Mouse (Mus musculus) gastrocnemius, adult 2 months (tissue): ENCODE data around the gene Ckap2l. TPM values are rescaled to one million over a fixed set of nuclear protein-coding genes. Genes with fewer than 3 reads are reported as not detected.

ENCODE experiments used
- DNase-seq: peaks from one replicate; pipeline ENCODE4 v3.0.0; 2022
- H3K27ac ChIP-seq: fragments of 200-600 bp; 2 replicates; pipeline ENCODE4 v1.8.1; 2022; ENCODE audit warnings: mild to moderate bottlenecking
- H3K4me3 ChIP-seq: fragments of 200-600 bp; 2 replicates; pipeline ENCODE4 v1.8.1; 2022; ENCODE audit warnings: mild to moderate bottlenecking, moderate library complexity
- CTCF ChIP-seq: fragments of 200-600 bp; IDR thresholded peaks from 2 replicates; pipeline ENCODE4 v1.8.1; 2022; ENCODE audit warnings: antibody characterized with exemption, mild to moderate bottlenecking, moderate library complexity
- intact Hi-C: fragments of 180-260 bp; cut with DNase I; formaldehyde crosslinking; loops from one replicate; pipeline ENCODE4 v1.15.1; 2025
- total RNA-seq, 2 experiments: library from RNA; stranded (reverse); gene quantifications; 2 replicates each; pipeline ENCODE4 v1.2.3; 2021

Gene Ckap2l
- total RNA-seq, 2 experiments from 2014 or later = 0.06 TPM; not detected in 1

GRCm38 (mm10) chr2:129243786-129244185, 53.2 kb downstream of the Ckap2l start:
- Histone ChIP-seq H3K4me3 (no peak overlapping the region), H3K27ac (peak overlapping the region; percentile 49)
- TF ChIP-seq CTCF = no peak
- peak; percentile 50 for DNase-seq
- intact Hi-C loops = loop anchor here (5.0 kb wide), 1 partner anchor 46 kb away; the partner anchor contains the start of gene Slc20a1

- Histone ChIP-seq H3K4me3 (no peak overlapping the region), H3K27ac (no peak overlapping the region)
- intact Hi-C loops = loop anchor here (5.0 kb wide), 1 partner anchor 46 kb away; the partner anchor contains the start of gene Slc20a1
- DNase-seq = no peak
- no peak for TF ChIP-seq CTCF
These were observed 54.0 kb downstream of the Ckap2l start for GRCm38 (mm10) chr2:129243005-129243404.

- no peak for TF ChIP-seq CTCF
- no peak for DNase-seq
- H3K27ac ChIP-seq = no peak overlapping the region
- intact Hi-C loops = loop anchor here (5.0 kb wide), 1 partner anchor 45 kb away; the partner anchor contains the start of gene Slc20a1
- H3K4me3 ChIP-seq = no peak overlapping the region
These were observed 54.9 kb downstream of the Ckap2l start for GRCm38 (mm10) chr2:129241845-129242833.

GRCm38 (mm10) chr2:129240726-129241432, 56.1 kb downstream of the Ckap2l start:
- DNase-seq = no peak
- Histone ChIP-seq H3K4me3 (no peak overlapping the region), H3K27ac (no peak overlapping the region)
- TF ChIP-seq CTCF = no peak
- intact Hi-C loops = loop anchor here (5.0 kb wide), 1 partner anchor 44 kb away; the partner anchor contains the start of gene Slc20a1

GRCm38 (mm10) chr2:129236526-129236925, 60.5 kb downstream of the Ckap2l start:
- intact Hi-C loops = no loop called here
- no peak overlapping the region for H3K4me3 ChIP-seq
- H3K27ac ChIP-seq = no peak overlapping the region
- no peak for DNase-seq
- no peak for TF ChIP-seq CTCF

GRCm38 (mm10) chr2:129234731-129235130, 62.3 kb downstream of the Ckap2l start:
- intact Hi-C loops = no loop called here
- Histone ChIP-seq H3K27ac (no peak overlapping the region), H3K4me3 (no peak overlapping the region)
- no peak for DNase-seq
- TF ChIP-seq CTCF = no peak

- no peak overlapping the region for H3K4me3 ChIP-seq
- no peak for DNase-seq
- intact Hi-C loops = no loop called here
- no peak overlapping the region for H3K27ac ChIP-seq
- no peak for TF ChIP-seq CTCF
These were observed 63.1 kb downstream of the Ckap2l start for GRCm38 (mm10) chr2:129233803-129234477.

- no peak overlapping the region for H3K4me3 ChIP-seq
- no peak overlapping the region for H3K27ac ChIP-seq
- no peak for DNase-seq
- TF ChIP-seq CTCF = no peak
- intact Hi-C loops = no loop called here
These were observed 63.8 kb downstream of the Ckap2l start for GRCm38 (mm10) chr2:129233218-129233617.

- no peak for DNase-seq
- TF ChIP-seq CTCF = no peak
- Histone ChIP-seq H3K4me3 (no peak overlapping the region), H3K27ac (no peak overlapping the region)
- intact Hi-C loops = no loop called here
These were observed 64.5 kb downstream of the Ckap2l start for GRCm38 (mm10) chr2:129232484-129232883.

- no peak for DNase-seq
- TF ChIP-seq CTCF = no peak
- intact Hi-C loops = no loop called here
- no peak overlapping the region for H3K4me3 ChIP-seq
- H3K27ac ChIP-seq = no peak overlapping the region
These were observed 65.0 kb downstream of the Ckap2l start for GRCm38 (mm10) chr2:129232023-129232422.

GRCm38 (mm10) chr2:129229316-129229715, 67.7 kb downstream of the Ckap2l start:
- TF ChIP-seq CTCF = no peak
- intact Hi-C loops = no loop called here
- H3K4me3 ChIP-seq = no peak overlapping the region
- no peak for DNase-seq
- H3K27ac ChIP-seq = no peak overlapping the region

GRCm38 (mm10) chr2:129228571-129228970, 68.4 kb downstream of the Ckap2l start:
- intact Hi-C loops = no loop called here
- DNase-seq = no peak
- TF ChIP-seq CTCF = no peak
- no peak overlapping the region for H3K27ac ChIP-seq
- H3K4me3 ChIP-seq = no peak overlapping the region
